Mouse (Mus musculus) forebrain, embryonic 16.5 days (tissue): Measurements from ENCODE around the gene Ebf4. TPM values are rescaled to one million over a fixed set of nuclear protein-coding genes. Genes with fewer than 3 reads are reported as not detected.

Experiments
- ATAC-seq: fragments of 200-750 bp; cut with Nextera tagmentation; 2 replicates; pipeline ENCODE4 v1.8.0; 2017; ENCODE audit warnings: mild to moderate bottlenecking, moderate library complexity
- H3K27ac ChIP-seq: fragments of 300-500 bp; sonication (generic); 2 replicates; pipeline ENCODE4 v1.5.1; 2014; ENCODE audit warnings: low read length, control low read depth
- H3K27me3 ChIP-seq: fragments of 300-500 bp; sonication (generic); replicated peaks from 2 replicates; pipeline ENCODE4 v1.6.1; 2014; ENCODE audit warnings: low read length; ENCODE audit not compliant: control insufficient read depth, insufficient read depth
- H3K36me3 ChIP-seq: fragments of 300-500 bp; sonication (generic); 2 replicates; pipeline ENCODE4 v1.6.1; 2014; ENCODE audit not compliant: control insufficient read depth, insufficient read depth
- H3K4me1 ChIP-seq: fragments of 300-500 bp; sonication (generic); replicated peaks from 2 replicates; pipeline ENCODE4 v1.6.1; 2014; ENCODE audit warnings: low read length; ENCODE audit not compliant: control insufficient read depth, insufficient read depth
- H3K4me2 ChIP-seq: fragments of 300-500 bp; sonication (generic); 2 replicates; pipeline ENCODE4 v1.6.1; 2014; ENCODE audit warnings: mild to moderate bottlenecking, low read length, control low read depth
- H3K4me3 ChIP-seq: fragments of 300-500 bp; sonication (generic); replicated peaks from 2 replicates; pipeline ENCODE4 v1.5.1; 2014; ENCODE audit warnings: mild to moderate bottlenecking, low read length, control low read depth
- H3K9ac ChIP-seq: fragments of 300-500 bp; sonication (generic); replicated peaks from 2 replicates; pipeline ENCODE4 v1.6.1; 2014; ENCODE audit warnings: low read depth, low read length, control low read depth
- H3K9me3 ChIP-seq: fragments of 300-500 bp; sonication (generic); 2 replicates; pipeline ENCODE4 v1.6.1; 2016; ENCODE audit warnings: low read length; ENCODE audit not compliant: control insufficient read depth
- WGBS: fragments of 180-500 bp; shearing (Covaris S2); extraction: QIAGEN DNeasy Blood & Tissue Kit; methylation state at CpG from one replicate; pipeline ENCODE4 v1.1.7; 2014; 5-methylcytosine and 5-hydroxymethylcytosine counted together
- polyA plus RNA-seq: library from polyadenylated mRNA; unstranded; fragments of >200 nt; fragmentation: Nextera tagmentation; extraction: Ambion mirVana; gene quantifications from 2 replicates; pipeline ENCODE4 v1.2.1, GENCODE M21; 2015

Ebf4 gene
- polyA plus RNA-seq, 1 experiment from 2014 or later = 3.7 TPM

DNA sequence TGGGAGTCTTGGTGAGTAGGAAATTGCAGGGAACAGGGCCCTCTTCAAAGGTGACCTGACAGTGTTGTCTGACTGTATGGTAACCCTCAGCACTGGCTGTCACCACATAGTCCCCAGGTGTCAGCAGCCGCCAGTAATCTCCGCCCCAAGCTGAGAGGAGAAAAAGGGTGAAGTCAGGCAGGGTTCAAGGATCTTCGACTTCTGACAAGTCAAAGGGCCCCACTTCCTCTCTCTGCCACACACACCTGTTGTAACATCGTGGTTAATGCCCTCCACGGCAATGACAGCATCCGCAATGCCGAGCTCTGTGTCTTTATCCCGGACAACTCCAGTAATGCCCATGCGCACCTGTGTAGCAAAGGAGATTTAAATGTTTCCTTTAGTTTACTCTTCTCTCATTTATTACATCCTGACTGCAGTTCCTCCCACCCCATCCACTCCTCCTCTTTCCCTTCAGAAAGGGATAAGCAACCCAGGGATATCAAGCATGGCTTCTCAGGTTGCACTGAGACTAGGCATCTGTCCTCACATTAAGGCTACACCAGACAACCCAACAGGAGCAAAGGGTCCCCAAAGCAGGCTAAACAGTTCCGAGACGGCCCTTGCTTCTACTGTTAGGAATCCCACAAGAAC, 96.1 kb downstream of the Ebf4 start:
- Histone ChIP-seq H3K9ac (no peak overlapping the region), H3K4me1 (no peaks in the 10 kb centered on the region), H3K36me3 (no peaks in the 10 kb centered on the region), H3K9me3 (no peaks in the 10 kb centered on the region), H3K27me3 (no peaks in the 10 kb centered on the region), H3K4me3 (no peak overlapping the region), H3K4me2 (no peak overlapping the region), H3K27ac (no peak overlapping the region)
- ATAC-seq = no peak
- 91% methylated on average over 11 of the region's 11 CpGs for WGBS

DNA sequence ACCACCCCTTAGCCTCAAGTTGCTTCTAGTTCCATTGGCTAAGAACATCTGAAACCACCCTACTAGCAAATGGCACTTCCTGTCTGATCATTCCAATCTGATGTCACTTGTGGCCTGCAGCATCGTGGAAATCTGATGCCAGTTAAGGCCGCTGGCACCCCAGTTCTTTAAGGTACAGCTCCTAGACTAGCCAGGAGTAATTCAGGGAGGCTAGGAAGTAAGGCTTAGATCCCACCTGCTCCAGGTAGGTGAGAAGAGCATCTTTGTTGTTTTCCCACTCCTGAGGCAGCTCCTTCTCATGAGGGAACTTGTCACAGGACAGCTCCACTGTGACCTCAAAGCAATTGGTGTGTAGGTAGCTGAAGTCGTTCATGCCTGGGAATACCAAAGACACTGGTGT, 97.9 kb downstream of the Ebf4 start:
- Histone ChIP-seq H3K27ac (no peak overlapping the region), H3K36me3 (no peaks in the 10 kb centered on the region), H3K9me3 (no peaks in the 10 kb centered on the region), H3K4me2 (no peak overlapping the region), H3K9ac (no peak overlapping the region), H3K4me3 (no peak overlapping the region), H3K4me1 (peaks cover 11% of the 10 kb centered on the region), H3K27me3 (no peaks in the 10 kb centered on the region)
- no peak for ATAC-seq
- WGBS = 88% methylated on average over 3 of the region's 3 CpGs

- WGBS = 97% methylated on average over 10 of the region's 11 CpGs
- H3K9ac ChIP-seq = no peak overlapping the region
- no peaks in the 10 kb centered on the region for H3K36me3 ChIP-seq
- H3K27me3 ChIP-seq = 0 out of 2 replicates have a peak, but pooled peaks cover 2% of the 10 kb centered on the region
- no peaks in the 10 kb centered on the region for H3K9me3 ChIP-seq
- no peak for ATAC-seq
- no peak overlapping the region for H3K4me2 ChIP-seq
- peaks cover 15% of the 10 kb centered on the region for H3K4me1 ChIP-seq
- H3K4me3 ChIP-seq = no peak overlapping the region
- H3K27ac ChIP-seq = no peak overlapping the region
Measured at GRCm38 (mm10) chr2:130395696-130396095, 100.7 kb downstream of the Ebf4 start.

DNA sequence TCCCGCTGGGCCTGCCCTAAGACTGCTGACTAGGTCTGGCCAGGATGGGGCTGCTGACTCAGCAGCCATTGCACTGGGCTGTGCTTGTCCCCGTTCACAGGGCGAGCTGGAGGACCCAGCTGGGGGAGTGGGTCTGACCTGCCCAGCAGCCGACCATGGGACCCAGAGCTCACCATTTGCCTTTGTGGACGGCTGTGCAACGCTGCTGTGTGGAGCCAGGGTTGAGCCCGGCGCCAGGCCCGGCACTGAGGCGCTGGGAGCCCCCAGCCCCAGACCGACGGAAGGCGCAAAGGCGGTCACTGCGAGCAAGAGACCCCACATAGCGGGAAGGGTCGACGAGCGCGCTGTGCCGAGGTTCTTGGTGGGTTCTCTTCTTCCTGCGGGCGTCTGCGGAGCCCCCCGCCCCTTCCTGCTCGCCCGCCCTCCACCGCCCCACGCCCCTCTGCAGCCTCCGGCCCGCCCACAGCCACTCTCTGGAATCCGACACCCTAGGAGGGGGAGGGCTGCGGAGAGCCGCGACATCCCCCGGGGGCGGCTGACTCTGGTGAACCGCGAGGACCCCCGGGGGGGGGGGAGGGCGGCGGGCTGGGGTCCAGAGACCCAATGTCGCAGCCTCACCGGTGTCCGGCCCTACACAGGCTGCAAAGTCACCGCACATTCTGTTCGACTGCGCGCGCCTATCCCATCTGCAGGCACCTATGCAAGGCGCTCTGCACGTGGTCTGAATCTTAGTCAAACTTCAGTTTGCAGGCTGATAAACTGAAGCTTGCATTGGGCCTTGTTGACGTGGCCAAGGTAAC, 102.4 kb downstream of the Ebf4 start, which contains the start of gene Cpxm1:
TSS of gene Cpxm1 (minus strand) at position 389 of the 800 bp plus-strand sequence.
- under 1% methylated on average over 41 of the region's 53 CpGs for WGBS
- 0 out of 2 replicates have a peak, but pooled peaks cover 2% of the 10 kb centered on the region for H3K27me3 ChIP-seq
- peak; percentile 84 for ATAC-seq

DNA sequence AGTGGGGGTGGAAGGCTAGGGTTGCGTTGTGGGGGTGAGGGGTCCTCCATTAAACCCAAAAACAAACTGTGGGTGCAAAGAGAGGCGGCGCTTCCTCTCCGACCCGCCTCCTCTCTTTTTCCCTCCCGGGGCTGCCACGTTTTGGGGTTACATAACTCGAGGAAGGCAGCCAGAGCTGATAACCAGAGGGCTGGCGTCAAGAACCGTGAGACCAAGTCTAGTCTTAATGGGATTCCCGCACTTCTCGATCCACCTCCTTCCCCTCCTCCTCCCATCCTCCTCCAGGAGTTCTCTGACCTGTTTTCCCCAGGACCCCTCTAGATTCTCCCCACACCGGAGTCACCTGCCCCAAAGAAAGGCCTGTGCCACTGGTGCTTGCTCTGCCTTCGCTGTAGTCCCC, 103.1 kb downstream of the Ebf4 start:
- no peak for ATAC-seq
- H3K27ac ChIP-seq = no peak overlapping the region
- 13% methylated on average over 14 of the region's 14 CpGs for WGBS
- no peaks in the 10 kb centered on the region for H3K36me3 ChIP-seq
- 0 out of 2 replicates have a peak, but pooled peaks cover 2% of the 10 kb centered on the region for H3K27me3 ChIP-seq
- H3K9ac ChIP-seq = no peak overlapping the region
- H3K9me3 ChIP-seq = no peaks in the 10 kb centered on the region
- peaks cover 15% of the 10 kb centered on the region for H3K4me1 ChIP-seq
- H3K4me2 ChIP-seq = peak overlapping the region; percentile 96
- H3K4me3 ChIP-seq = peak overlapping the region; percentile 61; the same call in 1 of the 2 replicates

More for the DNA sequence above, 102.4 kb downstream of the Ebf4 start, which contains the start of gene Cpxm1:
- Histone ChIP-seq H3K4me3 (peak within 1 kb of the TSS; percentile 61), H3K27ac (no peak within 1 kb of the TSS), H3K36me3 (no peaks in the 10 kb centered on the region), H3K9me3 (no peaks in the 10 kb centered on the region), H3K4me1 (peaks cover 15% of the 10 kb centered on the region), H3K4me2 (peak within 1 kb of the TSS; percentile 96), H3K9ac (peak within 1 kb of the TSS; percentile 76)

DNA sequence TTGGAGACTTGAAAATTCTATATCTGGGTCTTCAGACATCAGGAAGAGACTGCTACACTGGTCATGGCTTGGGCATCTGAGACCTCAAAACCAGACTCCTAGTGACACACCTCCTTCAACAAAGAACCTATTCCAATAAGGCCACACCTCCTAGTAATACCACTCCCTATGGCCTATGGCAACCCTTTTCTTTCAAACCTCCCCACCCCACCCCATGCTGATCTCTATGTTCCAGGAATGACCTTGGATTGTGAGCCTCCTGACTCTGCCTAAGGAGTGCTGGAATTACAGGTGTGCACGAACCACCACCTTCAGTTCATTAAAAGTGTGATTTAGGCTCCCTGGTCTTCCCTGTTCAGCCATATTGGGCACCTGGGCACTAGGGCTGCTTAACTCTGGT, 105.1 kb downstream of the Ebf4 start:
- H3K27ac ChIP-seq = no peak overlapping the region
- H3K27me3 ChIP-seq = 0 out of 2 replicates have a peak, but pooled peaks cover 2% of the 10 kb centered on the region
- no peak for ATAC-seq
- H3K36me3 ChIP-seq = no peaks in the 10 kb centered on the region
- 83% methylated on average over 1 of the region's 1 CpGs for WGBS
- no peak overlapping the region for H3K9ac ChIP-seq
- peaks cover 15% of the 10 kb centered on the region for H3K4me1 ChIP-seq
- H3K4me2 ChIP-seq = no peak overlapping the region
- no peak overlapping the region for H3K4me3 ChIP-seq
- H3K9me3 ChIP-seq = no peaks in the 10 kb centered on the region

- no peak overlapping the region for H3K27ac ChIP-seq
- H3K4me1 ChIP-seq = peaks cover 12% of the 10 kb centered on the region
- H3K36me3 ChIP-seq = no peaks in the 10 kb centered on the region
- ATAC-seq = no peak
- WGBS = 81% methylated on average over 4 of the region's 4 CpGs
- 0 out of 2 replicates have a peak, but pooled peaks cover 2% of the 10 kb centered on the region for H3K27me3 ChIP-seq
- H3K4me2 ChIP-seq = no peak overlapping the region
- no peaks in the 10 kb centered on the region for H3K9me3 ChIP-seq
- no peak overlapping the region for H3K4me3 ChIP-seq
- no peak overlapping the region for H3K9ac ChIP-seq
Measured at GRCm38 (mm10) chr2:130401891-130402290, 106.9 kb downstream of the Ebf4 start.

GRCm38 (mm10) chr2:130404939-130405338, 110.0 kb downstream of the Ebf4 start, which contains the start of the genes Gm28372 and 1700020A23Rik:
Gene Gm28372, plus strand, starts transcription at chr2:130405239.
Gene 1700020A23Rik, plus strand, starts transcription at chr2:130405259.
- Histone ChIP-seq H3K9me3 (no peaks in the 10 kb centered on the region), H3K36me3 (no peaks in the 10 kb centered on the region), H3K4me1 (peaks cover 5% of the 10 kb centered on the region; the same call in 1 of the 2 replicates), H3K27me3 (no peaks in the 10 kb centered on the region), H3K9ac (no peak within 1 kb of the TSS), H3K27ac (no peak within 1 kb of the TSS), H3K4me3 (no peak within 1 kb of the TSS), H3K4me2 (no peak within 1 kb of the TSS)
- no peak for ATAC-seq
- 96% methylated on average over 1 of the region's 1 CpGs for WGBS

DNA sequence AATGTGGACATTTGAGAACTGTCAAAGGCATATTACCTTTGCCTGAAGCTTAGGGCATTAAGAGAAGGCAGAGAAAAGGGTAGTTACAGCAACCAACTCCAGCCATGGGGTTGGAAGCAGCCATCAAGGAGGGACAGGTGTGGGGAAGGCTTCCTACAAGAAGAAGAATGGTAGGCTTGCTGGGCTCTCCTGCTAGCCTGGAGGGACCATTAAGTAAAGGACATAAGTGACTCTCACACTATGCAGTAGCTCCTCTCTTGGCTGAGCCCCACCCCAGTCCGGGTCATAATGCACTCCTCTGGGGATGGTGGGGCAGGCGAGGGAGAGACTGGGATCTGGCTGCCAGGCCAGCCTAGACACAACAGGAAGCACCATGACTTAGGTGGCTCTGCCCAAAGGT, 111.2 kb downstream of the Ebf4 start, which contains the start of gene Tmem239:
TSS of gene Tmem239 (plus strand) at position 301 of the 400 bp plus-strand sequence.
- ATAC-seq = no peak
- H3K27ac ChIP-seq = no peak within 1 kb of the TSS
- WGBS = 92% methylated on average over 2 of the region's 2 CpGs
- H3K4me2 ChIP-seq = no peak within 1 kb of the TSS
- H3K4me3 ChIP-seq = no peak within 1 kb of the TSS
- no peak within 1 kb of the TSS for H3K9ac ChIP-seq
- H3K36me3 ChIP-seq = no peaks in the 10 kb centered on the region
- H3K9me3 ChIP-seq = no peaks in the 10 kb centered on the region
- H3K27me3 ChIP-seq = no peaks in the 10 kb centered on the region
- H3K4me1 ChIP-seq = peaks cover 5% of the 10 kb centered on the region; the same call in 1 of the 2 replicates
